In the genomic region with DNA sequence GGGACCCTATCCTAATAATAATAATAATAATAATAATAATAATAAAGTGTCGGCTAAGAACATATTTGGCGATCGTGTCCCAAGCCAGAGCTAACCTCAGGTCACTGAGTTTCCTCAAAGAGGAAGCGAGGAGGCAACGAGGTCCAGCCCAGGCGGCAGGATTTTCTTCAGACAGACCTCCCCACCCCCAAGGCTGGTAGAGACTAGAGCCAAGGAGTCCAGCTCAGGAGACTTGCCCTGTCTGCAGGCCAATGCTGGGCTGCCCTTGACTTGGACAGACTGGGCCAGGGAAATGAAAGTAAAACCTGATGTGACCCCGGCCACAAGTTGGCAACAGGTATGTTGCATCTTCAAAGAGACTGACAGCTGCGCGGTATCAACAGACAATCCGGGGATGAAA, we compare ENCODE assay signal across 11 mouse cellular contexts. TPM values are rescaled to one million over a fixed set of nuclear protein-coding genes. Genes with fewer than 3 reads are reported as not detected.
A peak's percentile ranks its signal among the peaks of the same experiment; 100 is the strongest.
DNase-seq lines count a peak whose midpoint lies in the region; ATAC-seq lines count a peak whose summit lies in the region.
"Had no signal": no experiment of that assay in that cellular context is flagged by ENCODE, and none has a peak within 500 bp of the region (broad histone marks: within the 10 kb centered on the region; RNA-seq: fewer than 3 reads in every experiment).

No protein-coding gene starts in this region.

- peaks cover 58% of the 10 kb centered on the region for H3K4me1 ChIP-seq in heart, embryonic 15.5 days (replicated peaks)
- H3K4me1 ChIP-seq in megakaryocyte, embryonic 14.5 days = peaks cover 48% of the 10 kb centered on the region
- peaks cover 30% of the 10 kb centered on the region for H3K4me1 ChIP-seq in embryonic facial prominence, embryonic 14.5 days (ENCODE audit: control insufficient read depth, insufficient read depth, low read length)
- peaks cover 6% of the 10 kb centered on the region for H3K4me1 ChIP-seq in liver, embryonic 16.5 days (ENCODE audit: control insufficient read depth, low read depth, low read length)

- no peak overlapping the region for H3K27ac ChIP-seq in heart, embryonic 15.5 days
- no peak overlapping the region for H3K27ac ChIP-seq in embryonic facial prominence, embryonic 14.5 days (replicated peaks; ENCODE audit: low read depth, low read length)
- no peak overlapping the region for H3K27ac ChIP-seq in liver, embryonic 16.5 days (ENCODE audit: low read length)
- H3K27ac ChIP-seq: embryonic facial prominence, embryonic 12.5 days had no signal

- WGBS in heart, embryonic 15.5 days = 65% methylated on average over 10 of the region's 10 CpGs
- WGBS in embryonic facial prominence, embryonic 14.5 days = 50% methylated on average over 10 of the region's 10 CpGs
- 37% methylated on average over 10 of the region's 10 CpGs for WGBS in liver, embryonic 16.5 days (ENCODE audit: insufficient replicate concordance)

- DNase-seq in heart, adult 8-10 months (ENCODE audit: low spot score) = no peak
- DNase-seq in embryonic facial prominence, embryonic 14.5 days (ENCODE audit: low spot score) = no peak
- DNase-seq in right cerebral cortex, postnatal 25 days = no peak
- no peak for DNase-seq in layer of hippocampus, adult 11-12 months (ENCODE audit: low spot score)
- DNase-seq: cerebellum, adult 8-10 months had no signal

- H3K27me3 ChIP-seq in heart, embryonic 15.5 days = peaks cover 12% of the 10 kb centered on the region; the same call in 1 of the 2 replicates
- peaks cover 92% of the 10 kb centered on the region for H3K27me3 ChIP-seq in megakaryocyte, embryonic 14.5 days (replicated peaks)
- H3K27me3 ChIP-seq in embryonic facial prominence, embryonic 14.5 days (replicated peaks; ENCODE audit: control insufficient read depth, insufficient read depth, low read length) = peaks cover 55% of the 10 kb centered on the region
- H3K27me3 ChIP-seq in liver, embryonic 16.5 days (ENCODE audit: control insufficient read depth, insufficient read depth, low read depth, low read length) = peaks cover 67% of the 10 kb centered on the region

- peak overlapping the region; percentile 62; the same call in 1 of the 2 replicates for H3K4me3 ChIP-seq in heart, embryonic 15.5 days
- H3K4me3 ChIP-seq in megakaryocyte, embryonic 14.5 days (replicated peaks) = peak overlapping the region; percentile 82
- H3K4me3 ChIP-seq in embryonic facial prominence, embryonic 14.5 days (ENCODE audit: low read depth, low read length) = 0 out of 2 replicates have a peak overlapping the region, but pooled peaks have one; percentile 14
- no peak overlapping the region for H3K4me3 ChIP-seq in liver, embryonic 16.5 days (ENCODE audit: low read depth, low read length)

- H3K9ac ChIP-seq in heart, embryonic 15.5 days = no peak overlapping the region
- no peak overlapping the region for H3K9ac ChIP-seq in embryonic facial prominence, embryonic 14.5 days (ENCODE audit: low read depth, low read length)
- H3K9ac ChIP-seq in liver, embryonic 16.5 days (ENCODE audit: low read depth, low read length) = no peak overlapping the region
- H3K9ac ChIP-seq: embryonic facial prominence, embryonic 12.5 days had no signal

- no peaks in the 10 kb centered on the region for H3K36me3 ChIP-seq in heart, embryonic 15.5 days
- no peaks in the 10 kb centered on the region for H3K36me3 ChIP-seq in megakaryocyte, embryonic 14.5 days (replicated peaks; ENCODE audit: low read length)
- H3K36me3 ChIP-seq in embryonic facial prominence, embryonic 14.5 days (ENCODE audit: control insufficient read depth, insufficient read depth, low read length) = no peaks in the 10 kb centered on the region
- H3K36me3 ChIP-seq in liver, embryonic 16.5 days (ENCODE audit: control insufficient read depth, insufficient read depth) = no peaks in the 10 kb centered on the region
- H3K36me3 ChIP-seq: embryonic facial prominence, embryonic 12.5 days; G1E had no signal

- peak overlapping the region; percentile 91 for H3K4me2 ChIP-seq in heart, embryonic 15.5 days
- peak overlapping the region; percentile 41 for H3K4me2 ChIP-seq in embryonic facial prominence, embryonic 14.5 days (ENCODE audit: low read depth, low read length)
- 0 out of 2 replicates have a peak overlapping the region, but pooled peaks have one; percentile 63 for H3K4me2 ChIP-seq in liver, embryonic 16.5 days (ENCODE audit: low read depth, low read length)

- no peaks in the 10 kb centered on the region for H3K9me3 ChIP-seq in heart, embryonic 15.5 days (replicated peaks)
- no peaks in the 10 kb centered on the region for H3K9me3 ChIP-seq in megakaryocyte, embryonic 14.5 days
- no peaks in the 10 kb centered on the region for H3K9me3 ChIP-seq in embryonic facial prominence, embryonic 14.5 days (ENCODE audit: control insufficient read depth, low read length)
- no peaks in the 10 kb centered on the region for H3K9me3 ChIP-seq in liver, embryonic 16.5 days (replicated peaks; ENCODE audit: control insufficient read depth, low read length)
- H3K9me3 ChIP-seq: embryonic facial prominence, embryonic 12.5 days; G1E had no signal

- ATAC-seq in heart, embryonic 15.5 days (replicated peaks; ENCODE audit: insufficient number of reproducible peaks, insufficient read depth, low FRiP score, low read depth) = no peak
- no peak for ATAC-seq in megakaryocyte, adult 5-6 weeks (ENCODE audit: poor library complexity, severe bottlenecking)
- no peak for ATAC-seq in embryonic facial prominence, embryonic 14.5 days (ENCODE audit: low read depth)
- ATAC-seq in liver, embryonic 16.5 days (ENCODE audit: low read depth) = no peak

RNA-seq across cellular contexts. Expression of a gene that starts 2.0 kb away (rescaled TPM):
- 18.4 and 20.5 TPM in 2 replicates for polyA plus RNA-seq in heart, embryonic 15.5 days (2015; fragmentation: Nextera tagmentation; extraction: Ambion mirVana)
- total RNA-seq in heart, adult 8-10 months (2022) = 10 to 100 TPM in 3 of 4 experiments, 1 to 10 TPM in 1; 9.6 to 15.8 (median 12.2) TPM
- polyA plus RNA-seq in megakaryocyte, embryonic 14.5 days (2012; ENCODE audit: insufficient read depth, low replicate concordance) = not detected in 2 replicates
- 0.13 TPM in 1 of 2 replicates, not detected in the other for total RNA-seq in megakaryocyte, adult 5-6 weeks (2015)
- total RNA-seq in megakaryocyte, adult 5-6 weeks (2017) = not detected in 2 replicates
- 3.8 TPM in 2 replicates for polyA plus RNA-seq in embryonic facial prominence, embryonic 14.5 days (2014; fragmentation: Nextera tagmentation; extraction: Ambion mirVana)
- 1.9 and 2.1 TPM in 2 replicates for polyA plus RNA-seq in liver, embryonic 16.5 days (2015; fragmentation: Nextera tagmentation; extraction: Ambion mirVana)
- total RNA-seq: G1E had no signal
- polyA plus RNA-seq: G1E had no signal

RNA-seq across cellular contexts. Expression of a gene that starts 10.8 kb away (rescaled TPM):
- 30.8 TPM in 2 replicates for polyA plus RNA-seq in heart, embryonic 15.5 days (2015; fragmentation: Nextera tagmentation; extraction: Ambion mirVana)
- total RNA-seq in heart, adult 8-10 months (2022) = 10 to 100 TPM; 36.1 to 45.7 (median 40.7) TPM
- 0.55 TPM in 1 of 2 replicates, not detected in the other for polyA plus RNA-seq in megakaryocyte, embryonic 14.5 days (2012; ENCODE audit: insufficient read depth, low replicate concordance)
- 4.3 and 4.6 TPM in 2 replicates for total RNA-seq in megakaryocyte, adult 5-6 weeks (2015)
- total RNA-seq in megakaryocyte, adult 5-6 weeks (2017) = 2.2 and 2.5 TPM in 2 replicates
- 24.8 and 24.9 TPM in 2 replicates for polyA plus RNA-seq in embryonic facial prominence, embryonic 14.5 days (2014; fragmentation: Nextera tagmentation; extraction: Ambion mirVana)
- polyA plus RNA-seq in liver, embryonic 16.5 days (2015; fragmentation: Nextera tagmentation; extraction: Ambion mirVana) = 5.8 and 7.3 TPM in 2 replicates
- polyA plus RNA-seq: G1E had no signal

Comparison
In these comparisons a context has a peak if more than half of its experiments do, and no peak if none do; other contexts are left out.
1. H3K4me2 ChIP-seq: peak in every context shown above with its lines; median percentile 91 in heart, embryonic 15.5 days; 63 in liver, embryonic 16.5 days; 41 in embryonic facial prominence, embryonic 14.5 days.